Mouse (Mus musculus) liver, embryonic 15.5 days (tissue): ENCODE data around the gene Nfe2. TPM values are rescaled to one million over a fixed set of nuclear protein-coding genes. Genes with fewer than 3 reads are reported as not detected.

ENCODE experiments used
- ATAC-seq: fragments of 200-750 bp; cut with Nextera tagmentation; 2 replicates; pipeline ENCODE4 v1.8.0; 2017; ENCODE audit warnings: moderate number of reproducible peaks, mild to moderate bottlenecking, moderate library complexity; ENCODE audit not compliant: insufficient read depth
- H3K27ac ChIP-seq: fragments of 300-500 bp; sonication (generic); replicated peaks from 2 replicates; pipeline ENCODE4 v1.5.1; 2015; ENCODE audit warnings: mild to moderate bottlenecking, inconsistent platforms
- H3K27me3 ChIP-seq: fragments of 300-500 bp; sonication (generic); 2 replicates; pipeline ENCODE4 v1.6.1; 2015; ENCODE audit warnings: mild to moderate bottlenecking, inconsistent platforms
- H3K36me3 ChIP-seq: fragments of 300-500 bp; sonication (generic); replicated peaks from 2 replicates; pipeline ENCODE4 v1.6.1; 2015; ENCODE audit warnings: moderate library complexity, mild to moderate bottlenecking, inconsistent platforms
- H3K4me1 ChIP-seq: fragments of 300-500 bp; sonication (generic); replicated peaks from 2 replicates; pipeline ENCODE4 v1.6.1; 2015; ENCODE audit warnings: inconsistent platforms
- H3K4me2 ChIP-seq: fragments of 300-500 bp; sonication (generic); 2 replicates; pipeline ENCODE4 v1.6.1; 2015; ENCODE audit warnings: moderate library complexity, mild to moderate bottlenecking, inconsistent platforms
- H3K4me3 ChIP-seq: fragments of 300-500 bp; sonication (generic); replicated peaks from 2 replicates; pipeline ENCODE4 v1.5.1; 2015; ENCODE audit warnings: mild to moderate bottlenecking, inconsistent platforms
- H3K9ac ChIP-seq: fragments of 300-500 bp; sonication (generic); 2 replicates; pipeline ENCODE4 v1.6.1; 2015; ENCODE audit warnings: moderate library complexity, mild to moderate bottlenecking, inconsistent platforms
- H3K9me3 ChIP-seq: fragments of 300-500 bp; sonication (generic); replicated peaks from 2 replicates; pipeline ENCODE4 v1.6.1; 2016; ENCODE audit warnings: inconsistent platforms
- WGBS: fragments of 180-500 bp; shearing (Covaris S2); methylation state at CpG from one replicate; pipeline ENCODE4 v1.1.7; 2015; ENCODE audit warnings: mixed read lengths; ENCODE audit not compliant: insufficient replicate concordance; 5-methylcytosine and 5-hydroxymethylcytosine counted together
- polyA plus RNA-seq: library from polyadenylated mRNA; unstranded; fragments of >200 nt; fragmentation: Nextera tagmentation; extraction: Ambion mirVana; gene quantifications from 2 replicates; pipeline ENCODE4 v1.2.1, GENCODE M21; 2015

The Nfe2 gene
- polyA plus RNA-seq: 207 and 217 TPM in 2 replicates

DNA sequence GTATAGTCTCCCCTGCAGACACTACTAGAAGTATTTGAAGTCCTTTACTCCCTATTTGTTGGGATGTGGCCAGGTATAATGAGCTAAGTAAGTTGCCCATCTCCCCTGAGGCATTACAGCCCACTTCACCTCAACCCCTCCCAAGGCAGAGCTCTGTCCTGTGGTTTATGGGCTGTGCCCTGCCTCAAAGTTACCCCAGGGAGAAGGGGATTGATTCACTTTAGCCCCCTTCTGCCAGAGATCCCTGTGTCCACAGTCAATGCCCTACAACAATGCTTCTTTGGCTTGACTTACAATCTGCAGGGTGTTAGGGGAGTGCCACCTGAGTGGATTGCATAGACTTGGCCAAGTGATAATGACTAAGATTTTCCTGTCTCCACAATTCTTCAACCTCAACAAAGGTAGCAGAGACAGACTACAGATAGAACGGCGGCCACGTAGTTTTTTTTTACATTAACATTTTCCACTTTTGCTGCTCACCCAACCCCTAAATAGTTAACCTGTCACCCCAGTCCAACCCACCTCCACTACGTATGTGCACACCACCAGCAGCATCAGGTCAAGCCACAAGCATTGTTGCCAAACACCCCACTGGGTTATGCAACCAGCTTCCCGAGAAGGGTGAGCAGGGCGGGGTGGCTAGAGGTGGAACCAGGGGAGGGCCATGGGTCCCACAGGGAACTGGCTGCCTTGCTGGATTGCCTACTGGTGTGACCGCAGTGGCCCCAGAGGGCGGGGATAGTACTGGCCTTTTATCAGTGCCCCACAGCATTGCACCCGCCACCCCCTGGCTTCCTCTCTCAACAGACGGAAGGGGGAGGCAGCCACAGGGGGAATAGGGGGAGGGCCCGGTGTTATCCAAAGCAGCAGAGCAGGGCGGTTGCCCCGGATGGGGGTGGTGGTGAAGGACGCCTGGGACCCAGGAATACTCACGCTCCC is at the start of gene Nfe2:
Nfe2 (minus strand) TSS at position 614 of the 939 bp plus-strand sequence.
- H3K4me3 ChIP-seq: peak within 1 kb of the TSS; percentile 77
- WGBS: under 1% methylated on average over 15 of the region's 15 CpGs
- H3K4me1 ChIP-seq: peaks cover 67% of the 10 kb centered on the region
- H3K9ac ChIP-seq: peak within 1 kb of the TSS; percentile 86
- peak within 1 kb of the TSS; percentile 99 for H3K27ac ChIP-seq
- peak; percentile 96 for ATAC-seq
- no peaks in the 10 kb centered on the region for H3K27me3 ChIP-seq
- peak within 1 kb of the TSS; percentile 85 for H3K4me2 ChIP-seq
- peaks cover 2% of the 10 kb centered on the region; the same call in 1 of the 2 replicates for H3K36me3 ChIP-seq
- no peaks in the 10 kb centered on the region for H3K9me3 ChIP-seq

DNA sequence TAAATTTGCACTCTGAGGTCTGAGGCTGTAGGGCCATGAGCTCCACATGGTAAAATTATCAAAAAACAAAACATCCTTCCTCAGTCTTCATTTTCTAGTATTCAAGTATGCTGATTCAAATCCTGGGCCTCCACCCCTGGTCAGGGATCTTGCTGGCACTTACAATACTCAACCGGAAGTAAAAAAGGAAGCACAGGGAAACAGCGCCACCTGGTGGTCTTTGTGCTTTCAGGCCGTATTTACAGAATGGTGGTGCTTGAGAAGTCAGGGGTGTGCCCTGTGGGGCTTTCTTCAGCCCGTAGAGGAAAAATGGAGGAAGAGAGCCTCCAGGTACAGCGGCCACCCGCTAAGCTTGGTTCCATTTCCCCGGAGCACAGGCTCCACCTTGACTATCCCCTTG is 48.9 kb upstream of the Nfe2 start:
- Histone ChIP-seq H3K27ac (peak overlapping the region; percentile 75; the same call in 1 of the 2 replicates), H3K9me3 (no peaks in the 10 kb centered on the region), H3K4me3 (no peak overlapping the region), H3K4me2 (peak overlapping the region; percentile 25; the same call in 1 of the 2 replicates), H3K27me3 (peaks cover 67% of the 10 kb centered on the region), H3K36me3 (no peaks in the 10 kb centered on the region), H3K9ac (no peak overlapping the region), H3K4me1 (peaks cover 58% of the 10 kb centered on the region)
- WGBS: under 1% methylated on average over 7 of the region's 7 CpGs
- ATAC-seq: no peak

DNA sequence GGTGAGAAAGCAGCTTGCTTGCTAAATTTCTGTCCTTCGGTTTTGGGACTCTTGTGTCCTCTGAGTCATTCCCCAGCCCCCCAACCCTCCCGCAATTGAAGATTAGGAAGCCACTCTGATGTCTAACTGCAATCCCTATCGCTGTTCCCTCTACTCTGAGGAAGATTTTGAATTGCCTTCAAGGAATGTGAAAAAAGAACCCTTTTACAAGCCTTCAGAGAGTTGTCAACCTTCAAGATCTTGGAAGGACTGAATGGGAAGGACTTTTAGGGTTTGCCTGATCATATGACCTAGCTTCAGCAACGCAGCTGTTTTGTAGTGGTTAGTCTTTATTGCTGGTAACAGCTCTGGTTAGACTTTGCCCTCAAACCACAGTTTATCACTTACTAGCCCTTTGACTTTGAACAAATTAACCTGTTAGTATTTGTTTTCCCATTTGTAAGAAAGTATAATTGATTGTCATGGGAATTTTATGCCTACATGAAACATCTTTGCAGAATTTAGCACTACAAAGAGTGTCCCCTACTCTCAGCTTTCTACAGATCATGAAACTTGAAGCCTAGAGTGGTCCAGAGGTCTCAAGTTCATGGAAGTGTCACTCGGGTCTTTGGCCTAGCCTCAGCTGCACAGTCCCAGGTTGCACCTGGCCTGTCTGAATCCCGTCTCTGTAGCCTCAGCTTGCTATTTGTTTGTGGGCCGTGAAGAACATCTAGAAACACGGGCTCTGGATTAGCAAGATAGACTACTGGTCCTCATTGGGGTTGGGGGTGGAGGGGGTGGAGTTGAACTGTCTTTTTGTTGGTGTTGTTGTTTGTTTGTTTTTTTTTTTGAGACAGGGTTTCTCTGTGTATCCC is 47.8 kb upstream of the Nfe2 start:
- Histone ChIP-seq H3K36me3 (no peaks in the 10 kb centered on the region), H3K4me2 (peak overlapping the region; percentile 89), H3K27ac (peak overlapping the region; percentile 75), H3K27me3 (peaks cover 73% of the 10 kb centered on the region), H3K4me3 (peak overlapping the region; percentile 59), H3K9me3 (no peaks in the 10 kb centered on the region), H3K4me1 (peaks cover 63% of the 10 kb centered on the region), H3K9ac (no peak overlapping the region)
- 32% methylated on average over 8 of the region's 8 CpGs for WGBS
- no peak for ATAC-seq

DNA sequence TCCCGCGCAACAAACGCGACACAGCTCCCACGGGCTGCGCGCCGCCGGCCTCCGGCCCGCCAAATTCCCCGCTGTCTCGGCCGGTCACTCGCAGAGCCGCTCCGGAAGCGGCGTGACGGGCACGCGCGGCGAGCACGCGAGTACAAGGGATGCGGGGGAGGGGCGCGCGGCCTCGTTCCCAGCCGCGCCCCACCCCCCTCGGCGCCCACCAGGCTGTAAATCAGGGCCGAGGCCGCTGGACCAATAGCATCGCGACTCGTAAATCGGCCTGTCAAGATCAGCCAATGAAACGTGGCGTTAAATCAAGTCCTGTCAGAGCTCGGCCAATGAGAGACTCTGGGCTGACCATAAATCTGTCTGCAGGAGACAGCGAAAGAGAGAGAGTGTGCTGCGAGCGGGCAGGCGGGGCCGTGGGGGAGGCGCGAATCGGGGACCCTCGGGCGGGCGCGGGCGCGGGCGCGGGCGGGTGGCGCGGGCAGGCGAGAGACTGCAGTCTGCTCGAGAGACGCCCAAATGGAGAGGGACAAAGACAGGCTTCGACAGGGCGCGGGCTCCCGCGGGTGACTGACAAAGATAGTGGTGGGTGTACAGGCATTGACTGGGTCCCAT is 47.0 kb upstream of the Nfe2 start:
- H3K4me3 ChIP-seq: peak overlapping the region; percentile 59
- no peaks in the 10 kb centered on the region for H3K9me3 ChIP-seq
- under 1% methylated on average over 71 of the region's 71 CpGs for WGBS
- H3K36me3 ChIP-seq: no peaks in the 10 kb centered on the region
- peak; percentile 79 for ATAC-seq
- peak overlapping the region; percentile 89 for H3K4me2 ChIP-seq
- peaks cover 73% of the 10 kb centered on the region for H3K27me3 ChIP-seq
- peak overlapping the region; percentile 75 for H3K27ac ChIP-seq
- peak overlapping the region; percentile 22 for H3K9ac ChIP-seq
- peaks cover 63% of the 10 kb centered on the region for H3K4me1 ChIP-seq

DNA sequence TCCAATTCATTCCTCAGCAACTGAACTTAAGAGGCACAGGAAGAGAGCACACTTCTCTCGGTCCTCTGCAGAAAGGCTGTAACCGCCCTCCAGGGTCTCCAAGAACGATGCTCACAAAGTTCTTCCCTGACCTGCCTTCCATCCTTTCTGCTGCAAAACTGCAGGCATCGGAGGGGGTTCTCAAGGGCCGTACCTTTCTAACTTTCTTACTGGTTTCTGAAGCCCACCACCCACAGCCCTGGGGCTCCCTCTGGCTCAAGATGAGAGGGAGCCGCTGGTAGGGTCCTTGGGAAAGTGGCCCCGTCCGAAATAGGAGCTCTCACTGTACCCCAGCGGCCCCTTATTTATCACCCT is 46.4 kb upstream of the Nfe2 start:
- Histone ChIP-seq H3K4me3 (peak overlapping the region; percentile 59), H3K4me2 (peak overlapping the region; percentile 89), H3K4me1 (peaks cover 66% of the 10 kb centered on the region), H3K27me3 (peaks cover 73% of the 10 kb centered on the region), H3K9me3 (no peaks in the 10 kb centered on the region), H3K36me3 (peaks cover 2% of the 10 kb centered on the region; the same call in 1 of the 2 replicates), H3K9ac (peak overlapping the region; percentile 13), H3K27ac (peak overlapping the region; percentile 58)
- no peak for ATAC-seq
- under 1% methylated on average over 9 of the region's 9 CpGs for WGBS

DNA sequence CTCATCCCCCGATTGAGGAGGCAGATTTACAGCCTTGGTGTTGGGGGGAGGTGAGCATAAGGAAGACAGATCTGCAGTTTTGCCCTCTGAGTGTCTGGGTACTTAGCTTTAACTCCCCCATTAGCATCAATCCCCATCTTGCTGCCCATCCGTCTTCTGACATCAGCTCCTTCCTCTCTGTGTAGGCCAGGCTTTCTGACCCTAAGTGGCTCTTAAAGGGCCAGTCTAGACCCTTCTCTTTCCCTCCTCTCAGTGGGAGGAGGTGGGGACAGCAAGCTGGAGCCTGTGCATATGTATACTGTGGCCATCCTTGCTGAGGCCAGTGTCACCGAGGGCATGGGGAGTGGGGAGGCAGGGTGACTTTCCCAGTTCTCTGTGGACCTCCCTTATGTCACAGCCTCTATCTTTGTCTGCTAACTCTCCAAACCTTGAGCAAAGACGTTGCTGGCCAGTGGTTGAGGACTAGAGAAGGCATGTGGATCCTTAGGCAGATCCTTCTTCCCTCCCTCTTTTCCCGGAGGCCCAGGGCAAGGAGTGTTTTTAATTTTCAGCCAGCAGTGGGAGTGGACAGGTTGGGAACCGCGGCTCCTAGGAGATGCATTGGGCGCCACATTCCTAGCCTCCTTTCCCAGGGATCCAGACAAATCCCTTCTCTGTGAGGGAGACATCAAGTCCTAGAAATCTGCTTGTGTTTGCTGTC is 45.9 kb upstream of the Nfe2 start:
- WGBS: 11% methylated on average over 8 of the region's 8 CpGs
- peaks cover 68% of the 10 kb centered on the region for H3K27me3 ChIP-seq
- no peak overlapping the region for H3K9ac ChIP-seq
- ATAC-seq: no peak
- no peaks in the 10 kb centered on the region for H3K9me3 ChIP-seq
- H3K36me3 ChIP-seq: peaks cover 7% of the 10 kb centered on the region
- H3K27ac ChIP-seq: peak overlapping the region; percentile 58; the same call in 1 of the 2 replicates
- H3K4me2 ChIP-seq: peak overlapping the region; percentile 89
- peaks cover 65% of the 10 kb centered on the region for H3K4me1 ChIP-seq
- peak overlapping the region; percentile 59 for H3K4me3 ChIP-seq

DNA sequence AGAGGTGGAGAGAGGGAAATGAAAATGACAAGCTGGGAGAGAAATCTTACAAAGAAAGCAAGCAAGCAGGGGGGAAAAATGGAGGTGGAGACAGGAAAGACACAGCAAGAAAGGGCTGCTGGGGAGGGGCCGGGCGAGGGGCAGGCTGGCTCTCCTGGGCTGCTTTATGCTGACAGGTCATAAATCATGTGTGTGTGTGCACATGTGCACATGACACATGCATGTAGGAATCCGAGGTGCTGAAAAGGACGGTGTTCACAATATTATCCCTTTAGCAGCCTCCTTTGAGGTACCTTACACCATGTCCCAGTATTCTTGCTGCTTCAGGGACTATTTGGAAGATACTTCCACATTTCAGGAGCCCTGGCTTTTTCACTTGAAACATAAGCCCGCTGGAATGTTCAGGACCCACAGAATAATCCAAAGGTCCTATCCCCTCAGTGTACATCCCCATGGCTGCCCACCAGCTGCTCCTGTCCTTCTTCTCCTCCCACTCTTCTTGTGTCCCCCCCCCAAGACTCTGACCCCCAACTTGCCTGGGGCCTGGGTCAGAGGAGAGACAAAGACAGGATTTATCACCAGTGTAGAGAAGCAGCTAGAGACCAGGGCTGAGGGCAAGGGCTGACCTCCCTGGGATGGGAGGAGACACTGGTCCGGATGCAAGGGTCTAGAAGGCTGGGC is 44.3 kb upstream of the Nfe2 start:
- no peak for ATAC-seq
- Histone ChIP-seq H3K4me1 (peaks cover 52% of the 10 kb centered on the region), H3K27me3 (peaks cover 55% of the 10 kb centered on the region), H3K4me3 (no peak overlapping the region), H3K27ac (no peak overlapping the region), H3K9ac (no peak overlapping the region), H3K9me3 (no peaks in the 10 kb centered on the region), H3K4me2 (no peak overlapping the region), H3K36me3 (peaks cover 23% of the 10 kb centered on the region)
- 33% methylated on average over 6 of the region's 6 CpGs for WGBS

DNA sequence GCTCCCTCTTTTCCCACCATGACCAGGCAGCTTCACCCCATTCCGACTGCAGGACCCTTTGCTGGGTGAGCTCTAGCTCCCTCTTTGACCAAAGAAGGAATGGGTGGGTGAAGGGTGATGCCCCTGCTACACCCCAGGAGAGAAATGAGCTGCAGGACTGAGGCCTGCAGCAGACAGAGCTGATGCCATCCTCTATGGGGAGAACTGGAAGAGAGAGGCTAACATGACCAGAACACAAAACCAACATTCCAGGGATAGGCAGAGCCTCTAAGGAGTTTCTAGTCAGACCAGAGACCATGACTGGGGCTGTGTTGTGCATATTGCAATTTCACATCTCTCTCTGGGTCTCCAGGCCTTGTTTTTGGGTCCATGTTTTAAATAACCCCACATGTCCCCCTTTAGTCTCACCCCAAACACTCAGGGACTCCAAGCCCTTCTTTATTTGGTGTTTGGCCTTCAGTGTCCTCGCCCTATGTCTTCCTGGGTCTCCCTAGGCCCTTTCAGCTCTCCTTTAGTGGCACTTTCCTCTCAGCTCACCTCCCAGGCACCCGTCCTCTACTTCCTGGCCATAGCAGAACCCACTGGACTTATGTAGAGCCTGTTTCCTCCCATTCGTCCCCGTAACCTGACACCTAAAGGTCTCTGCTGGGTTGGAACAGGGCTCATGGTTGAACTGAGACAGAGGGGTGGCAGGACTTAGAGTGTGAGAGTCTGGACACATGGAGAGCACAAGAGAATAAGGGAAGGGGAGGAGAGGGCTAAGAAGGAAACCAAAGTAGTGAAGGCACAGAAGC is 43.5 kb upstream of the Nfe2 start:
- WGBS: 38% methylated on average over 5 of the region's 5 CpGs
- H3K4me3 ChIP-seq: no peak overlapping the region
- peaks cover 30% of the 10 kb centered on the region for H3K36me3 ChIP-seq
- H3K4me1 ChIP-seq: peaks cover 46% of the 10 kb centered on the region
- no peaks in the 10 kb centered on the region for H3K9me3 ChIP-seq
- ATAC-seq: no peak
- no peak overlapping the region for H3K9ac ChIP-seq
- peaks cover 52% of the 10 kb centered on the region for H3K27me3 ChIP-seq
- no peak overlapping the region for H3K27ac ChIP-seq
- H3K4me2 ChIP-seq: no peak overlapping the region

DNA sequence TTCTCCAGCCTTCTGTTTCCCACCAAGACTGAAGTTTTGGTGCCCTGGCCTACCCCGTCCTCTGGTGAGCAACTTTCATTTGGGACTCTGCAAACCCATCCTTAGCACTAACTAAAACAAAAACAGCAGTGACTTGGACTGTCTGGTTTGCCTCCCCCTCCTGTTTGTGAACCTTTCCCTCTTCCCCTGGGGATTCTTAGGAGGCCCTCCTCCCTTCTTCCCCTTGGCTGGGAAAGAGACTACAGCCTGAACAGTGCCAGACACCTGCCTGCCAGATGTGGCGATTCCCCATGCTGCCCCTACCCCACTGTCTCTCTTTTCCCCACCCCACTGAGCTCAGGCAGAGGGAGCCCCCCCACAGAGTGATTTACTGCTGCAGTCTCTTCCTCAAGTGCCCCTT is 42.8 kb upstream of the Nfe2 start:
- no peak for ATAC-seq
- Histone ChIP-seq H3K4me3 (no peak overlapping the region), H3K36me3 (peaks cover 37% of the 10 kb centered on the region), H3K4me2 (no peak overlapping the region), H3K4me1 (peaks cover 41% of the 10 kb centered on the region), H3K9me3 (no peaks in the 10 kb centered on the region), H3K27me3 (peaks cover 45% of the 10 kb centered on the region), H3K9ac (no peak overlapping the region), H3K27ac (no peak overlapping the region)
- WGBS: 44% methylated on average over 2 of the region's 2 CpGs
